Comparison of ENCODE assay signal across 15 mouse cellular contexts in genomic region chr8:108563934-108564564, GRCm38 (mm10).
"Had no signal": no experiment of that assay in that cellular context is flagged by ENCODE, and none has a peak within 500 bp of the region (broad histone marks: within the 10 kb centered on the region; RNA-seq: fewer than 3 reads in every experiment).

No protein-coding gene starts in this region.

- H3K4me1 ChIP-seq: megakaryocyte, embryonic 14.5 days; stomach, embryonic 15.5 days had no signal

- H3K27me3 ChIP-seq: midbrain, embryonic 13.5 days; neural tube, embryonic 12.5 days; stomach, embryonic 15.5 days had no signal

- H3K4me2 ChIP-seq: lung, embryonic 14.5 days; midbrain, embryonic 13.5 days; neural tube, embryonic 12.5 days; stomach, embryonic 15.5 days had no signal

- H3K9me3 ChIP-seq: neural tube, embryonic 12.5 days; stomach, embryonic 15.5 days had no signal

- H3K36me3 ChIP-seq: midbrain, embryonic 13.5 days; neural tube, embryonic 12.5 days; stomach, embryonic 15.5 days had no signal

- H3K9ac ChIP-seq: liver, embryonic 14.5 days; lung, embryonic 14.5 days; midbrain, embryonic 13.5 days; neural tube, embryonic 12.5 days; stomach, embryonic 15.5 days had no signal

- H3K27ac ChIP-seq: liver, embryonic 14.5 days; macrophage; midbrain, embryonic 13.5 days; neural tube, embryonic 12.5 days; stomach, embryonic 15.5 days; stomach, postnatal 0 days had no signal

- DNase-seq: lung, adult 18-20 months; lung, embryonic 14.5 days; lung, postnatal 10 days; lung, postnatal 36 days; right cerebral cortex, postnatal 14 days; thymus, adult 2 months; thymus, postnatal 25 days; thymus, postnatal 4 days had no signal

- H3K4me3 ChIP-seq: megakaryocyte, embryonic 14.5 days; midbrain, embryonic 13.5 days; neural tube, embryonic 12.5 days; stomach, embryonic 15.5 days had no signal

- ATAC-seq: midbrain, embryonic 13.5 days had no signal
